Mouse (Mus musculus) forebrain, embryonic 12.5 days (tissue): Measurements from ENCODE around the gene Xpo1. TPM values are rescaled to one million over a fixed set of nuclear protein-coding genes. Genes with fewer than 3 reads are reported as not detected.
"Not testable (repeated sequence)": the region's sequence is repeated elsewhere in the genome, so short reads cannot be mapped to it uniquely, and the experiment has no call there.

ENCODE experiments used
- ATAC-seq: fragments of 200-750 bp; cut with Nextera tagmentation; 2 replicates; pipeline ENCODE4 v1.8.0; 2017; ENCODE audit warnings: moderate TSS enrichment; ENCODE audit not compliant: low FRiP score
- H3K27ac ChIP-seq: fragments of 300-500 bp; sonication (generic); 2 replicates; pipeline ENCODE4 v1.5.1; 2016; ENCODE audit warnings: mild to moderate bottlenecking
- H3K27me3 ChIP-seq: fragments of 300-500 bp; sonication (generic); 2 replicates; pipeline ENCODE4 v1.6.1; 2016; ENCODE audit warnings: mild to moderate bottlenecking
- H3K36me3 ChIP-seq: fragments of 300-500 bp; sonication (generic); replicated peaks from 2 replicates; pipeline ENCODE4 v1.6.1; 2016; ENCODE audit warnings: mild to moderate bottlenecking
- H3K4me1 ChIP-seq: fragments of 300-500 bp; sonication (generic); 2 replicates; pipeline ENCODE4 v1.6.1; 2016
- H3K4me2 ChIP-seq: fragments of 300-500 bp; sonication (generic); 2 replicates; pipeline ENCODE4 v1.6.1; 2016; ENCODE audit warnings: mild to moderate bottlenecking, moderate library complexity
- H3K4me3 ChIP-seq: fragments of 300-500 bp; sonication (generic); replicated peaks from 2 replicates; pipeline ENCODE4 v1.5.1; 2016; ENCODE audit warnings: mild to moderate bottlenecking
- H3K9ac ChIP-seq: fragments of 300-500 bp; sonication (generic); 2 replicates; pipeline ENCODE4 v1.6.1; 2016; ENCODE audit warnings: mild to moderate bottlenecking
- H3K9me3 ChIP-seq: fragments of 300-500 bp; sonication (generic); 2 replicates; pipeline ENCODE4 v1.6.1; 2016
- WGBS: fragments of 180-500 bp; shearing (Covaris S2); methylation state at CpG from one replicate; pipeline ENCODE4 v1.1.7; 2016; 5-methylcytosine and 5-hydroxymethylcytosine counted together
- polyA plus RNA-seq: library from polyadenylated mRNA; unstranded; fragments of >200 nt; fragmentation: Nextera tagmentation; extraction: Ambion mirVana; gene quantifications from 2 replicates; pipeline ENCODE4 v1.2.1, GENCODE M21; 2016

The Xpo1 gene
- polyA plus RNA-seq, 1 experiment from 2014 or later: 169 TPM

DNA sequence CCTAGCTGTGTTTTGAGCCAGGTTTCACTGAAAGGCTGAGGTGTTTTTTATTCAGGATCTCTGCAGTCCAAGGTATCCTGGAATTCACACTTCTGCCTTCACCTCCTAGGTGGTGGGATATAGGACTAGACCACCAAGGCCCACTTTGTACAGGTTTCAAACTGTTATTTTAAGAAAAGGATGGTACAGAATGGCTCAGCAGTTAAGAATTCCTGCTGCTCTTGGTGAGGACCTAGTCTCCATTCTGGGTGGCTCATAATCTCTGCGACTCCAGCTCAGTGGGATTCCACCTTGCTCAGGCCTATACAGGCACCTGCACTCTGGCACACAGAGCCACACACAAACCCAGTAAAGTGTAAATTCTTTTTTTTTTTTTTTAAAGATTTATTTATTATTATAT lies 3.6 kb downstream of the Xpo1 start:
- Histone ChIP-seq H3K9ac (no peak overlapping the region), H3K27ac (no peak overlapping the region), H3K27me3 (no peaks in the 10 kb centered on the region), H3K4me3 (no peak overlapping the region), H3K4me1 (peaks cover 26% of the 10 kb centered on the region), H3K36me3 (peaks cover 29% of the 10 kb centered on the region), H3K9me3 (no peaks in the 10 kb centered on the region), H3K4me2 (no peak overlapping the region)
- ATAC-seq: no peak
- 78% methylated on average over 1 of the region's 1 CpGs for WGBS

DNA sequence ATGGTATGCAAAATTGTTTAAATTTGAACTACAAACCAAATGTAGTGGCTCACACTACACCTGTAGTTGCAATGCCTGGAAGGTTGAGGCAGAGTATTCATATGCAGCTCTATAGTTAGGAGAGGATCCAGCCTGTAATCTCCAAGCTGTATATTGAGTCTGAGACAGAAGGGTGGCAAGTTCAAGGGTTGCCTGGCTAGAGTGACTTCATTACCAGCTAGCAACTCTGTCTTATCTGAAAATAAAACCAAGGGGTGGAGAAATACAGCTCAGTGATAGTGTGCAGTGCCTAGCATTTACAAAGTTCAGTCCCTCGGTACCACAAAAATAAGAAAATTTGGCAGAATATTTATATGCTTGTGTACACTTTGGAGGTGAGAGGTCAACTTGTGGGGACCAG lies 4.3 kb downstream of the Xpo1 start:
- H3K4me2 ChIP-seq: no peak overlapping the region
- H3K27me3 ChIP-seq: no peaks in the 10 kb centered on the region
- 86% methylated on average over 1 of the region's 1 CpGs for whole genome bisulfite sequencing
- no peak overlapping the region for H3K9ac ChIP-seq
- H3K9me3 ChIP-seq: no peaks in the 10 kb centered on the region
- peaks cover 36% of the 10 kb centered on the region for H3K36me3 ChIP-seq
- ATAC-seq: no peak
- no peak overlapping the region for H3K4me3 ChIP-seq
- no peak overlapping the region for H3K27ac ChIP-seq
- peaks cover 23% of the 10 kb centered on the region for H3K4me1 ChIP-seq

DNA sequence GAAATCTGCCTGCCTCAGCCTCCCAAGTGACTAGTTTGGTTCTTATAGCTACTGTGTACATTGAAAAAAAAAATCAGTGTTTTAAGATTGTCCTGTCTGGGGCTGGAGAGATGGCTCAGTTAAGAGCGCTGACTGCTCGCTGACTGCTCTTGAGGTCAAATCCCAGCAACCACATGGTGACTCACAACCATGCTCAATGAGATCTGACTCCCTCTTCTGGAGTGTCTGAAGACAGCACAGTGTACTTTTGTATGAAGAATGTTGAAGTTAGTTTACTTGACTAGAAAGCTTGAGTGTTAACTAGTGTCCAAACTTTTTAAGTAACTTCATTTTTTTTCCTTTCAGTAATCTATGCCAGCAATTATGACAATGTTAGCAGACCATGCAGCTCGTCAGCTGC lies 5.6 kb downstream of the Xpo1 start:
- H3K4me1 ChIP-seq: peaks cover 23% of the 10 kb centered on the region
- no peak for ATAC-seq
- no peak overlapping the region for H3K4me3 ChIP-seq
- peaks cover 46% of the 10 kb centered on the region for H3K36me3 ChIP-seq
- no peak overlapping the region for H3K9ac ChIP-seq
- no peak overlapping the region for H3K27ac ChIP-seq
- H3K9me3 ChIP-seq: no peaks in the 10 kb centered on the region
- no peaks in the 10 kb centered on the region for H3K27me3 ChIP-seq
- no peak overlapping the region for H3K4me2 ChIP-seq
- WGBS: 90% methylated on average over 3 of the region's 3 CpGs

GRCm38 (mm10) chr11:23264949-23265348 lies 9.1 kb downstream of the Xpo1 start:
- ATAC-seq: no peak

GRCm38 (mm10) chr11:23271770-23272724 lies 16.2 kb downstream of the Xpo1 start:
- H3K4me1 ChIP-seq: no peaks in the 10 kb centered on the region
- no peak overlapping the region for H3K4me3 ChIP-seq
- H3K9me3 ChIP-seq: no peaks in the 10 kb centered on the region
- H3K4me2 ChIP-seq: no peak overlapping the region
- no peak overlapping the region for H3K27ac ChIP-seq
- no peak overlapping the region for H3K9ac ChIP-seq
- H3K27me3 ChIP-seq: no peaks in the 10 kb centered on the region
- WGBS: 85% methylated on average over 4 of the region's 4 CpGs
- peak; percentile 53; the same call in 1 of the 2 replicates for ATAC-seq
- peaks cover 72% of the 10 kb centered on the region for H3K36me3 ChIP-seq

More at GRCm38 (mm10) chr11:23264949-23265348, 9.1 kb downstream of the Xpo1 start:
- Histone ChIP-seq H3K4me1 (peaks cover 6% of the 10 kb centered on the region), H3K9me3 (no peaks in the 10 kb centered on the region), H3K9ac (no peak overlapping the region), H3K27me3 (no peaks in the 10 kb centered on the region), H3K4me2 (no peak overlapping the region), H3K4me3 (no peak overlapping the region), H3K27ac (no peak overlapping the region), H3K36me3 (peaks cover 68% of the 10 kb centered on the region)

- no peaks in the 10 kb centered on the region for H3K9me3 ChIP-seq
- WGBS: 79% methylated on average over 3 of the region's 3 CpGs
- no peak overlapping the region for H3K27ac ChIP-seq
- H3K9ac ChIP-seq: no peak overlapping the region
- H3K36me3 ChIP-seq: peaks cover 76% of the 10 kb centered on the region
- no peaks in the 10 kb centered on the region for H3K4me1 ChIP-seq
- H3K4me2 ChIP-seq: no peak overlapping the region
- no peak overlapping the region for H3K4me3 ChIP-seq
- ATAC-seq: no peak
- H3K27me3 ChIP-seq: no peaks in the 10 kb centered on the region
Observed at GRCm38 (mm10) chr11:23275780-23276179, 19.9 kb downstream of the Xpo1 start.

- no peak overlapping the region for H3K27ac ChIP-seq
- peaks cover 84% of the 10 kb centered on the region for H3K36me3 ChIP-seq
- H3K9ac ChIP-seq: no peak overlapping the region
- H3K27me3 ChIP-seq: no peaks in the 10 kb centered on the region
- no peak for ATAC-seq
- WGBS: 98% methylated on average over 4 of the region's 4 CpGs
- H3K4me1 ChIP-seq: no peaks in the 10 kb centered on the region
- H3K4me3 ChIP-seq: no peak overlapping the region
- H3K4me2 ChIP-seq: no peak overlapping the region
- H3K9me3 ChIP-seq: no peaks in the 10 kb centered on the region
Observed at GRCm38 (mm10) chr11:23284469-23284868, 28.6 kb downstream of the Xpo1 start.

DNA sequence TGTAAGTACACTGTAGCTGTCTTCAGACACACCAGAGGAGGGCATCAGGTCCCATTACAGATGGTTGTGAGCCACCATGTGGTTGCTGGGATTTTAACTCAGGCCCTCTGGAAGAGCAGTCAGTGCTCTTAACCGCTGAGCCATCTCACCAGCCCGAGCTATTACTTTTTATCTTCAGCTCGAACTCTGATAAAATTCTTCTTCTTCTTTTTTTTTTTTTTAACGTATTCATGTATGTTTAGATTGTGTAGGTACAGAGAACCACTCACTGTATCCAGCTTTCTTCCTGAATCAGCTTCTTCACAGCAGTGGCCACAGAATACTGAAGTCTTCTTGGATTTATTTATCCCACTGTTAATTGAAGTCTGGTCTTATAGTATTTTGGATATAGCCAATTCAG lies 33.0 kb downstream of the Xpo1 start:
- WGBS: 94% methylated on average over 4 of the region's 4 CpGs
- peaks cover 87% of the 10 kb centered on the region for H3K36me3 ChIP-seq
- H3K9ac ChIP-seq, H3K9me3 ChIP-seq, H3K27ac ChIP-seq, ATAC-seq, H3K4me2 ChIP-seq, H3K27me3 ChIP-seq, H3K4me1 ChIP-seq, H3K4me3 ChIP-seq: not testable (repeated sequence)

DNA sequence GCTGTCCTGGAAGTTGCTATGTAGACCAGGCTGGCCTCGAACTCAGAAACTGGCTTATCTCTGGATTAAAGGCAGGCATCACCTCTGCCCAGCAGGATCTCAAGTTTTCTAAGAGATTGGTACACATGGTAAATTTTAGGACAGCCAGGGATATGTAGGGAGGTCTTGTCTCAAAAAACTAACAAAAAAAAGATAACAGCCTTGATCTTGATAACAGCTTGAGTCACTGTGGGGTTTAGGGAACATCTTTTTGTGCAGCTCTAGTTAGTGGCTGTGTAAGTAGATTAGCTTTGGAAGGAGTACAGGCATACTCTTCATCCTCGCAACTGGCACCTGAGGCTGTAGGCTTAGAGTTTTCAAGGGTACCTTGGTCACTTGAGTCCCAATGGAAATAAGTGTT lies 41.5 kb downstream of the Xpo1 start:
- no peaks in the 10 kb centered on the region for H3K27me3 ChIP-seq
- H3K27ac ChIP-seq: no peak overlapping the region
- ATAC-seq: no peak
- H3K4me1 ChIP-seq: no peaks in the 10 kb centered on the region
- no peak overlapping the region for H3K4me2 ChIP-seq
- no peaks in the 10 kb centered on the region for H3K9me3 ChIP-seq
- peaks cover 61% of the 10 kb centered on the region for H3K36me3 ChIP-seq
- H3K9ac ChIP-seq: no peak overlapping the region
- WGBS: 99% methylated on average over 2 of the region's 2 CpGs
- H3K4me3 ChIP-seq: no peak overlapping the region

DNA sequence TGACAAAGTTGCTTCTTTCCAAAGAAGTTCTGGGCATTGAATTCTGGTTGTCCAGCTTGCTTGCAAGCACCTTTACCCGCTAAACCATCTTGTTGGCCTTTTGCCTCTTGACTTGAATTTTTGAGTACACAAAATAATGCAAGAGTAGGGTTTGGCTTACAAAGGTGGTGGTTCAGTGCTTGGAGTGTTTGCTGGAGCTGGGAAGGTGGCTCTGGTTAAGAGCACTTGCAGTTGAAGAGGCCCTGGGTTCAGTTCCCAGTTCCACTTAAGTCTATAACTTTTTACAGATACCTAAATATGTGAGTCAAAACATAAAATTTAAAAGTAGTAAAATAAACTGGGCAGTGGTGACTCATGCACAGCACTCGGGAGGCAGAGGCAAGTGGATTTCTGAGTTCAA lies 42.5 kb downstream of the Xpo1 start:
- no peak overlapping the region for H3K9ac ChIP-seq
- no peaks in the 10 kb centered on the region for H3K9me3 ChIP-seq
- no peak overlapping the region for H3K4me2 ChIP-seq
- no peaks in the 10 kb centered on the region for H3K4me1 ChIP-seq
- H3K4me3 ChIP-seq: no peak overlapping the region
- H3K27me3 ChIP-seq: no peaks in the 10 kb centered on the region
- WGBS: 98% methylated on average over 2 of the region's 2 CpGs
- ATAC-seq: no peak
- H3K36me3 ChIP-seq: peaks cover 52% of the 10 kb centered on the region
- no peak overlapping the region for H3K27ac ChIP-seq

DNA sequence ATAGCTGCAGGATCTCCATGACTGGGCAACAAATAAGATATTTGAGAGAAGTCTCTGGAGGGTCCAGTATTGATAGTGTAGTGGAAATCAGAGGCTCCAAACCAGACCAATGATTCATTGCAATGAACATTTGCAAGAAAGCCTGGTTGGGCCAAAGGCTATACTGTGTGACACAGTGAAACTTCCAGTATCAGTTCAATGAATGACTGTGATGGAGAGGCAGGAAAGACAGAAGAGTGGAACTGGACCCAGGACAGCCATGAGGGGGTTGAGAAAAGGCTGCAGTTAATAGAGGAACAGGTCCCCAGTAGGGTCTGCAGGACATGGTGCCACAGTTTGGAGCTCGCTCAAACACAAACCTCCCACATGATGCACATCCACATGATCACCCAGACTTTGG lies 44.1 kb downstream of the Xpo1 start:
- no peak overlapping the region for H3K4me3 ChIP-seq
- no peak overlapping the region for H3K4me2 ChIP-seq
- no peak overlapping the region for H3K27ac ChIP-seq
- 100% methylated on average over 1 of the region's 1 CpGs for WGBS
- ATAC-seq: peak; percentile 36; the same call in 1 of the 2 replicates
- no peak overlapping the region for H3K9ac ChIP-seq
- peaks cover 37% of the 10 kb centered on the region for H3K36me3 ChIP-seq
- no peaks in the 10 kb centered on the region for H3K9me3 ChIP-seq
- H3K27me3 ChIP-seq: no peaks in the 10 kb centered on the region
- H3K4me1 ChIP-seq: no peaks in the 10 kb centered on the region

DNA sequence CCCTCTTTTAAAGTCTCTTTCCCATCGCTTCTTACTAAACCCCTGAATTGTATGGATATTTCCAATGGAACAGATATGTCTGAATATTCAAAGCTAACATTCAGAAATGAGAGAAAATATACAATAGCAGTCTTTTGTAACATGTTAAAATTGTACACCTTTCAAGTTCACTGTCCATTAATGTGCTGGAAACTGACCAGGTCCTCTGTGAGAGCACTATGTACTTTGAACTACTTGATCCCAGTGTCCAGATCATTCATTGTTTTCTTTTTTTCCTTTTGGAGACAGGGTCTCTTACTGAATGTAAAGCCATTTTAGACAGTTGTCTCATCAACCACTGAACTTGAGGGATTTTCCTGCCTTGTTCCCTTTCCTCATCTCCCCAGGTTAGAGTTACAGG lies 47.3 kb downstream of the Xpo1 start:
- Histone ChIP-seq H3K9me3 (no peaks in the 10 kb centered on the region), H3K27ac (no peak overlapping the region), H3K27me3 (no peaks in the 10 kb centered on the region), H3K4me3 (no peak overlapping the region), H3K4me2 (no peak overlapping the region), H3K4me1 (peaks cover 3% of the 10 kb centered on the region; the same call in 1 of the 2 replicates), H3K9ac (no peak overlapping the region), H3K36me3 (peaks cover 9% of the 10 kb centered on the region; the same call in 1 of the 2 replicates)
- 63% methylated on average over 1 of the region's 1 CpGs for WGBS
- no peak for ATAC-seq

DNA sequence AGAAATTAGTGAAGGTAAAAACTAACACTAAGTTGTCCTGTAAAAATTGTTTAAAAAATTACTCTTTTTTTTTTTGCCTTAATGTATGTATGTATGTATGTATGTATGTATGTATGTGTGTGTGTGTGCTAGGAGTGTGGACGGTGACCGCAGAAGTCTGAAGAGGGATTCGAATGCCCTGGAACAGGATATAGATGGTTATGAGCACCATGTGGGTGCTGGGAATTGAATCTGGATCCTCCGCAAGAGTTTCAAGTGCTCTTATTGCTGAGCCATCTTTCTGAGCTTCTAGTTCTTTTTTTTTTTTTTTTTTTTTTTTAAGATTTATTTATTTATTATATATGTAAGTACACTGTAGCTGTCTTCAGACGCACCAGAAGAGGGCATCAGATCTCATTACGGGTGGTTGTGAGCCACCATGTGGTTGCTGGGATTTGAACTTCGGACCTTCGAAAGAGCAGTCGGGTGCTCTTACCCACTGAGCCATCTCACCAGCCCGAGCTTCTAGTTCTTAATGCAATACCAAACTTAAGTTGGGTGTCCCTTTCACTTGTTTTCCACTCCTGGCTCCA lies 49.3 kb downstream of the Xpo1 start:
- WGBS: 31% methylated on average over 10 of the region's 10 CpGs
- not testable (repeated sequence) for H3K4me1 ChIP-seq, H3K9me3 ChIP-seq, H3K36me3 ChIP-seq, ATAC-seq, H3K27me3 ChIP-seq
- Histone ChIP-seq H3K4me3 (peak overlapping the region; percentile 97), H3K9ac (peak overlapping the region; percentile 95), H3K27ac (peak overlapping the region; percentile 99), H3K4me2 (peak overlapping the region; percentile 63)
